Mouse (Mus musculus) ES-Bruce4 (cell line): ENCODE data around the gene Gm10277. TPM values are rescaled to one million over a fixed set of nuclear protein-coding genes. Genes with fewer than 3 reads are reported as not detected.

Experiments used
- H3K27ac ChIP-seq: 2 replicates; pipeline ENCODE4 v1.5.1; 2012; ENCODE audit warnings: low read length, inconsistent platforms; ENCODE audit not compliant: insufficient read depth
- H3K27me3 ChIP-seq: 2 replicates; pipeline ENCODE4 v1.6.1; 2012; ENCODE audit warnings: mild to moderate bottlenecking, low read length, inconsistent platforms; ENCODE audit not compliant: control insufficient read depth, poor library complexity, insufficient read depth, severe bottlenecking
- H3K36me3 ChIP-seq: 2 replicates; pipeline ENCODE4 v1.6.1; 2012; ENCODE audit warnings: inconsistent platforms, mild to moderate bottlenecking, low read length, moderate library complexity; ENCODE audit not compliant: control insufficient read depth, poor library complexity, insufficient read depth, severe bottlenecking
- H3K4me1 ChIP-seq: one replicate; pipeline ENCODE4 v1.8.1; 2011; ENCODE audit warnings: low read length; ENCODE audit not compliant: control insufficient read depth, insufficient read depth
- H3K4me3 ChIP-seq: 2 replicates; pipeline ENCODE4 v1.5.1; 2011; ENCODE audit warnings: low read depth, mild to moderate bottlenecking, low read length
- H3K9ac ChIP-seq: 2 replicates; pipeline ENCODE4 v1.6.1; 2012; ENCODE audit warnings: low read depth, mild to moderate bottlenecking, inconsistent platforms; ENCODE audit not compliant: poor library complexity, severe bottlenecking
- H3K9me3 ChIP-seq: replicated peaks from 2 replicates; pipeline ENCODE4 v1.6.1; 2012; ENCODE audit warnings: mild to moderate bottlenecking, low read length, inconsistent platforms; ENCODE audit not compliant: control insufficient read depth, poor library complexity, insufficient read depth, severe bottlenecking
- CTCF ChIP-seq: IDR thresholded peaks from one replicate; pipeline ENCODE4 v1.8.1; 2011; ENCODE audit warnings: low read depth, low read length
- EP300 ChIP-seq: IDR thresholded peaks from 2 replicates; pipeline ENCODE4 v1.6.1; 2011; ENCODE audit warnings: low read depth, low read length; ENCODE audit not compliant: insufficient read depth
- POLR2A ChIP-seq: IDR thresholded peaks from one replicate; pipeline ENCODE4 v1.8.1; 2011; ENCODE audit warnings: low read length; ENCODE audit not compliant: insufficient read depth
- polyA plus RNA-seq: library from polyadenylated mRNA; stranded (reverse); fragments of >200 nt; gene quantifications from 2 replicates; pipeline ENCODE4 v1.2.4, GENCODE M21; 2011; ENCODE audit warnings: low read depth; ENCODE audit not compliant: missing spikeins, insufficient read depth, insufficient read length

Gm10277 gene
- polyA plus RNA-seq, 1 experiment: not detected

- Histone ChIP-seq H3K4me3 (peak overlapping the region; percentile 76), H3K4me1 (no peaks in the 10 kb centered on the region), H3K9ac (0 out of 2 replicates have a peak overlapping the region, but pooled peaks have one; percentile 93)
These were observed 22.7 kb downstream of the Gm10277 start for GRCm38 (mm10) chr11:77764694-77765458.

GRCm38 (mm10) chr11:77763673-77764340 lies 23.7 kb downstream of the Gm10277 start:
- peak overlapping the region; percentile 93 for H3K9ac ChIP-seq
- no peaks in the 10 kb centered on the region for H3K36me3 ChIP-seq
- no peaks in the 10 kb centered on the region for H3K9me3 ChIP-seq
- H3K27me3 ChIP-seq: no peaks in the 10 kb centered on the region
- no peaks in the 10 kb centered on the region for H3K4me1 ChIP-seq
- TF ChIP-seq EP300 (0 out of 2 replicates have a peak, but pooled peaks have one; percentile 36), POLR2A (no peak), CTCF (no peak)
- peak overlapping the region; percentile 76 for H3K4me3 ChIP-seq
- peak overlapping the region; percentile 48; the same call in 1 of the 2 replicates for H3K27ac ChIP-seq

More at GRCm38 (mm10) chr11:77764694-77765458, 22.7 kb downstream of the Gm10277 start:
- Histone ChIP-seq H3K9me3 (no peaks in the 10 kb centered on the region), H3K27ac (peak overlapping the region; percentile 50), H3K27me3 (no peaks in the 10 kb centered on the region), H3K36me3 (no peaks in the 10 kb centered on the region)
- TF ChIP-seq CTCF (no peak), POLR2A (no peak), EP300 (no peak)

- Histone ChIP-seq H3K27ac (no peak within 1 kb of the TSS), H3K9me3 (no peaks in the 10 kb centered on the region), H3K36me3 (no peaks in the 10 kb centered on the region), H3K4me1 (peaks cover 3% of the 10 kb centered on the region), H3K9ac (peak within 1 kb of the TSS; percentile 93), H3K27me3 (no peaks in the 10 kb centered on the region), H3K4me3 (peak within 1 kb of the TSS; percentile 76)
- TF ChIP-seq CTCF: peak; percentile 68
- TF ChIP-seq POLR2A: no peak
These were observed 24.5 kb downstream of the Gm10277 start, which contains the start of gene Myo18a for GRCm38 (mm10) chr11:77762783-77763672. Myo18a (plus strand) TSS chr11:77763246.

DNA sequence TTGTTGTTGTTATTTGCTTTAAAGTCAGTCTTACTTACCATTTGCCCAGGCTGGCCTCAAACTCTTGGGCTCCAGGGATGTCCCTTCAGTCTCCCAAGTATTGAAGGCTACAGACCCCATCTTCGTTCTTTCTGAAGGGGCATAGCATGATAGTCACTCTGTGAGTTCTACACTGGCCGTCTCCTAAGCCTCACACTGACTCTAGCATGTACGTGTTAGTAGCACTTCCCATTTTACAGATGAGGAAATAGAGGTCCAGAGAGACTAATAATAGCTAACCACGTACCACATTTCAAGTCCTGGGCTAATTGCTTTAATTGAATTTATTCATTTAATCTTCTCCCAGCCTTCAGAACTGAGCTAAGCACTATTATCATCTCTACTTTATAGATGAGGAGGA lies 27.5 kb downstream of the Gm10277 start:
- Histone ChIP-seq H3K9me3 (no peaks in the 10 kb centered on the region), H3K9ac (no peak overlapping the region), H3K27me3 (no peaks in the 10 kb centered on the region), H3K27ac (no peak overlapping the region), H3K4me1 (peaks cover 5% of the 10 kb centered on the region), H3K4me3 (no peak overlapping the region), H3K36me3 (no peaks in the 10 kb centered on the region)
- no peak for TF ChIP-seq EP300
- no peak for TF ChIP-seq POLR2A
- no peak for TF ChIP-seq CTCF

- no peaks in the 10 kb centered on the region for H3K36me3 ChIP-seq
- no peak overlapping the region for H3K9ac ChIP-seq
- no peak overlapping the region for H3K27ac ChIP-seq
- peaks cover 4% of the 10 kb centered on the region for H3K4me1 ChIP-seq
- TF ChIP-seq CTCF: no peak
- no peak for TF ChIP-seq EP300
- TF ChIP-seq POLR2A: no peak
- H3K27me3 ChIP-seq: no peaks in the 10 kb centered on the region
- no peak overlapping the region for H3K4me3 ChIP-seq
- H3K9me3 ChIP-seq: no peaks in the 10 kb centered on the region
These were observed 34.1 kb downstream of the Gm10277 start for GRCm38 (mm10) chr11:77753469-77753868.
